19 mouse cellular contexts compared by ENCODE assay signal in the genomic region with DNA sequence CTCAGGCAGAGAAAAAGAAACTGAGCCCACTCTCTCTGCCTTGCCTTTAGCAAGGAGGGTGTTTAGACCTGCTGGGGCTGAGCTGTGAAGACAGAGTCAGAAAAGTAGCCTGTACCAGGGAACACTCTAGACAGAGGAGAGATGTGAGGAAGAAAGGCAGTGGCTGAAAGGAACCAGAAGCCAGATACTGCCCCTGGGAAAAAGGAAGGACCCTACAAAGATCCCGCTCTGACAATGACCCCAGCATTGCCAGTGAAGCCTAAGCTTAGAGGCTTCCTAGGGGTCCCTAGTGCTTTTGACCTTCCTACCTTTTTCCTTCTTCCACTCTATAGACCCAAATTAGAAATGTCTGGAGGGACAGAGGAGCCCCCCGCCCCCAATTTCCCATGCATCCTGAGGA. TPM values are rescaled to one million over a fixed set of nuclear protein-coding genes. Genes with fewer than 3 reads are reported as not detected.
DNase-seq lines count a peak whose midpoint lies in the region; ATAC-seq lines count a peak whose summit lies in the region.
"Had no signal": no experiment of that assay in that cellular context is flagged by ENCODE, and none has a peak within 500 bp of the region (broad histone marks: within the 10 kb centered on the region; RNA-seq: fewer than 3 reads in every experiment).

No protein-coding gene starts in this region.

- no peak for ATAC-seq in kidney, embryonic 15.5 days (replicated peaks; ENCODE audit: low FRiP score)
- no peak for ATAC-seq in embryonic facial prominence, embryonic 14.5 days (ENCODE audit: low read depth)
- ATAC-seq in limb, embryonic 15.5 days (ENCODE audit: insufficient number of reproducible peaks, low FRiP score, low TSS enrichment, low read depth): no peak
- no peak for ATAC-seq in erythroid progenitor cell, adult 5-6 weeks (replicated peaks; ENCODE audit: low FRiP score, poor library complexity, severe bottlenecking)
- ATAC-seq: hindbrain, postnatal 0 days; liver, embryonic 12.5 days had no signal

- H3K4me3 ChIP-seq in kidney, embryonic 15.5 days (replicated peaks): peak overlapping the region; percentile 55
- peak overlapping the region; percentile 66 for H3K4me3 ChIP-seq in embryonic facial prominence, embryonic 14.5 days (ENCODE audit: low read depth, low read length)
- peak overlapping the region; percentile 58 for H3K4me3 ChIP-seq in limb, embryonic 15.5 days
- H3K4me3 ChIP-seq: heart, embryonic 12.5 days; liver, embryonic 12.5 days; midbrain, embryonic 10.5 days; myocyte had no signal

- no peaks in the 10 kb centered on the region for H3K9me3 ChIP-seq in kidney, embryonic 15.5 days (replicated peaks)
- H3K9me3 ChIP-seq in embryonic facial prominence, embryonic 14.5 days (ENCODE audit: control insufficient read depth, low read length): no peaks in the 10 kb centered on the region
- no peaks in the 10 kb centered on the region for H3K9me3 ChIP-seq in limb, embryonic 15.5 days
- H3K9me3 ChIP-seq: heart, embryonic 12.5 days; liver, embryonic 12.5 days; midbrain, embryonic 10.5 days had no signal

- 32% methylated on average over 2 of the region's 2 CpGs for WGBS in kidney, embryonic 15.5 days
- 23% methylated on average over 2 of the region's 2 CpGs for WGBS in embryonic facial prominence, embryonic 14.5 days
- WGBS in limb, embryonic 15.5 days: 45% methylated on average over 2 of the region's 2 CpGs

- H3K27ac ChIP-seq in kidney, embryonic 15.5 days: no peak overlapping the region
- H3K27ac ChIP-seq in embryonic facial prominence, embryonic 14.5 days (replicated peaks; ENCODE audit: low read depth, low read length): peak overlapping the region; percentile 92
- peak overlapping the region; percentile 35; the same call in 1 of the 2 replicates for H3K27ac ChIP-seq in limb, embryonic 15.5 days
- H3K27ac ChIP-seq: hindbrain, postnatal 0 days; liver, embryonic 12.5 days; midbrain, embryonic 10.5 days had no signal

- H3K9ac ChIP-seq in kidney, embryonic 15.5 days: peak overlapping the region; percentile 26; the same call in 1 of the 2 replicates
- H3K9ac ChIP-seq in embryonic facial prominence, embryonic 14.5 days (ENCODE audit: low read depth, low read length): peak overlapping the region; percentile 89
- 0 out of 2 replicates have a peak overlapping the region, but pooled peaks have one; percentile 18 for H3K9ac ChIP-seq in limb, embryonic 15.5 days
- H3K9ac ChIP-seq: heart, embryonic 12.5 days; liver, embryonic 12.5 days had no signal

- peaks cover 57% of the 10 kb centered on the region for H3K4me1 ChIP-seq in kidney, embryonic 15.5 days
- H3K4me1 ChIP-seq in embryonic facial prominence, embryonic 14.5 days (ENCODE audit: control insufficient read depth, insufficient read depth, low read length): peaks cover 10% of the 10 kb centered on the region
- peaks cover 49% of the 10 kb centered on the region for H3K4me1 ChIP-seq in limb, embryonic 15.5 days
- H3K4me1 ChIP-seq: liver, embryonic 12.5 days had no signal

- peak; percentile 68 for DNase-seq in heart, adult 11 months
- no peak for DNase-seq in heart, adult 9 months (ENCODE audit: low spot score in 2 of 2)
- no peak for DNase-seq in kidney, postnatal 14 days
- no peak for DNase-seq in embryonic facial prominence, embryonic 14.5 days (ENCODE audit: low spot score)
- DNase-seq in right cerebral cortex, adult 2 months (ENCODE audit: low spot score in 2 of 2): no peak
- DNase-seq: cerebellum, adult 11-12 months; kidney, postnatal 25 days; lung, postnatal 10 days; right cerebral cortex, postnatal 14 days; thymus, postnatal 14 days had no signal

- peaks cover 93% of the 10 kb centered on the region for H3K27me3 ChIP-seq in kidney, embryonic 15.5 days
- H3K27me3 ChIP-seq in embryonic facial prominence, embryonic 14.5 days (replicated peaks; ENCODE audit: control insufficient read depth, insufficient read depth, low read length): peaks cover 82% of the 10 kb centered on the region
- peaks cover 78% of the 10 kb centered on the region for H3K27me3 ChIP-seq in limb, embryonic 15.5 days

- no peaks in the 10 kb centered on the region for H3K36me3 ChIP-seq in kidney, embryonic 15.5 days
- H3K36me3 ChIP-seq in embryonic facial prominence, embryonic 14.5 days (ENCODE audit: control insufficient read depth, insufficient read depth, low read length): peaks cover 4% of the 10 kb centered on the region; the same call in 1 of the 2 replicates
- no peaks in the 10 kb centered on the region for H3K36me3 ChIP-seq in limb, embryonic 15.5 days
- H3K36me3 ChIP-seq: heart, embryonic 12.5 days; liver, embryonic 12.5 days; midbrain, embryonic 10.5 days had no signal

- peak overlapping the region; percentile 74 for H3K4me2 ChIP-seq in kidney, embryonic 15.5 days
- H3K4me2 ChIP-seq in embryonic facial prominence, embryonic 14.5 days (ENCODE audit: low read depth, low read length): peak overlapping the region; percentile 66
- peak overlapping the region; percentile 75 for H3K4me2 ChIP-seq in limb, embryonic 15.5 days
- H3K4me2 ChIP-seq: liver, embryonic 12.5 days had no signal

RNA-seq across cellular contexts. Expression of a gene that starts 7.7 kb away (rescaled TPM):
- polyA plus RNA-seq in kidney, embryonic 15.5 days (2015; fragmentation: Nextera tagmentation; extraction: Ambion mirVana): 30.4 and 35.7 TPM in 2 replicates
- 66.1 and 88.3 TPM in 2 replicates for polyA plus RNA-seq in embryonic facial prominence, embryonic 14.5 days (2014; fragmentation: Nextera tagmentation; extraction: Ambion mirVana)
- polyA plus RNA-seq in limb, embryonic 15.5 days (2015; fragmentation: Nextera tagmentation; extraction: Ambion mirVana): 68.9 and 73.4 TPM in 2 replicates
- total RNA-seq in erythroid progenitor cell, adult 5-6 weeks (2015; ENCODE audit: low replicate concordance): not detected in 2 replicates
- not detected in 2 replicates for total RNA-seq in erythroid progenitor cell, adult 5-6 weeks (2017; ENCODE audit: low replicate concordance)
- total RNA-seq: common myeloid progenitor, adult 5-6 weeks had no signal

Comparison
In these comparisons a context has a peak if more than half of its experiments do, and no peak if none do; other contexts are left out.
1. H3K9ac ChIP-seq: peak in every context shown above with its lines; median percentile 89 in embryonic facial prominence, embryonic 14.5 days; 26 in kidney, embryonic 15.5 days; 18 in limb, embryonic 15.5 days.